Mouse (Mus musculus): Measurements from ENCODE around the gene Ldlrap1. TPM values are rescaled to one million over a fixed set of nuclear protein-coding genes. Genes with fewer than 3 reads are reported as not detected.

The Ldlrap1 gene
- 21.8 and 22.4 TPM in 2 replicates for polyA plus RNA-seq (2015; fragmentation: Nextera tagmentation; extraction: Ambion mirVana)

DNA sequence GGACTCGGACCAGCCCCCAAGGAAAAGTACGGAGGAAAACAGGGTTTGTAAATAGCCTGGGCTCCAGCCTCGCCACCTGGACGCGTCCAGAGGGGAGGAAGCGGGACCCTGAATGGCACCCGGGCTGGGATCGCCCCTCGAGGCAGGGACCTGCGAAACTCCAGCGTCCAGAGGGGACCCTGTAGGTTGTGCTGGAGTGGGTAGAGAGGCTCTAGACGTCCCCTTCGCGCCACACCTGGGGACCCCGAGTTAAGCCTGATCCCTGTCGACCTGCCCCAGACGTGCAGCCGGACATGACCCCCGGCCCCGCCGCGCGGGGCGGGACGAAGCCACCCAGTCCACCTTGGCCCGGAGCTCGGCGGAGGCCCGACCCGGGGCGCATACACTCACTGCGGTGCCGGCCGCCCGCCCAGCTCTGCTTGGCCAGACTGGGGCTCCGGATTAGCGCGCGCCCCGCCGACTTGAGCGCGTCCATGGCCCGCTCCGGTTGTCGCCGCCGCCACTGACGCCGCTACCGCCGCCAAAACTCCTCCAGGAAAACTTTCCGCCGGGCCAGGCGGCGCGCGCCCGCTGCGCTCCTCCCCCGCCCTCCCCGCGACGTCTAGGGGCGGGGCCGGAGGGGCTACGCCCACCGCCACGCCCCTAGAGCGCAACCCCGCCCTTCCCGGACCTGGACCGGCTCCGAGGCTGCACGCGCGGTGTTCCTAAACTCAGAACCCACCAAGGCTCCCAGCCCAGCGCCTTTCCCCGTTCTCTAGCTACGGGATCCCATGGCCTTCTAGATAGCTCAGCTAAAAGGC is at the start of gene Ldlrap1:
Gene Ldlrap1, minus strand, starts transcription at position 599 of the 800 bp plus-strand sequence.
- ATAC-seq (ENCODE audit: insufficient read depth): peak; percentile 77
- under 1% methylated on average over 80 of the region's 80 CpGs for WGBS (ENCODE audit: insufficient replicate concordance)
- Histone ChIP-seq H3K36me3 (replicated peaks) (no peaks in the 10 kb centered on the region), H3K27me3 (no peaks in the 10 kb centered on the region), H3K9me3 (replicated peaks) (no peaks in the 10 kb centered on the region), H3K4me3 (replicated peaks) (peak within 1 kb of the TSS; percentile 88), H3K4me1 (replicated peaks) (peaks cover 75% of the 10 kb centered on the region), H3K27ac (replicated peaks) (peak within 1 kb of the TSS; percentile 92), H3K9ac (peak within 1 kb of the TSS; percentile 96), H3K4me2 (peak within 1 kb of the TSS; percentile 96)

DNA sequence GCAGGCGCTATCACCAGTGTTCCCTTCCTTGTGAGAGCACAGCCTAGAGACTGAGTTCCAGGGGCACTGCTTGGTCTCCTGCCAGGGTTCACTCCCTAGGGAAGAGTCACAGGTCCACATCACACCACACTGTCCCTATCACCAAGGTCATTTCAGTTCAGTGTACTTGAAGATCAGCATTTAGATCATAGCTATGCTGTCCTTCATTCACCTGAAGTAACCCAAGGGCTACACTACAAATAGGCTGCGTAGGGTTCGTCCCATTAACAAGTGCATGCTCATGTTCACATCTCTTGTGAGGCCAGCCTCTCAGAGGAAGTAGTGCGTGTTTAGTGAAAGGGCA is 46.4 kb upstream of the Ldlrap1 start:
- H3K27me3 ChIP-seq: no peaks in the 10 kb centered on the region
- H3K36me3 ChIP-seq (replicated peaks): peaks cover 77% of the 10 kb centered on the region
- H3K4me2 ChIP-seq: no peak overlapping the region
- 96% methylated on average over 4 of the region's 4 CpGs for WGBS (ENCODE audit: insufficient replicate concordance)
- H3K9me3 ChIP-seq (replicated peaks): no peaks in the 10 kb centered on the region
- H3K27ac ChIP-seq (replicated peaks): peak overlapping the region; percentile 8; the same call in 1 of the 2 replicates
- ATAC-seq (ENCODE audit: insufficient read depth): peak; percentile 37; the same call in 1 of the 2 replicates
- no peak overlapping the region for H3K4me3 ChIP-seq (replicated peaks)
- H3K4me1 ChIP-seq (replicated peaks): peaks cover 15% of the 10 kb centered on the region; the same call in 1 of the 2 replicates
- H3K9ac ChIP-seq: no peak overlapping the region

GRCm38 (mm10) chr4:134813406-134814228 is 45.8 kb upstream of the Ldlrap1 start:
- H3K4me2 ChIP-seq: no peak overlapping the region
- peaks cover 77% of the 10 kb centered on the region for H3K36me3 ChIP-seq (replicated peaks)
- 0 out of 2 replicates have a peak, but pooled peaks have one; percentile 22 for ATAC-seq (ENCODE audit: insufficient read depth)
- WGBS (ENCODE audit: insufficient replicate concordance): 89% methylated on average over 17 of the region's 17 CpGs
- H3K4me3 ChIP-seq (replicated peaks): no peak overlapping the region
- H3K9ac ChIP-seq: no peak overlapping the region
- peak overlapping the region; percentile 8; the same call in 1 of the 2 replicates for H3K27ac ChIP-seq (replicated peaks)
- H3K9me3 ChIP-seq (replicated peaks): no peaks in the 10 kb centered on the region
- H3K4me1 ChIP-seq (replicated peaks): peaks cover 15% of the 10 kb centered on the region; the same call in 1 of the 2 replicates
- no peaks in the 10 kb centered on the region for H3K27me3 ChIP-seq

DNA sequence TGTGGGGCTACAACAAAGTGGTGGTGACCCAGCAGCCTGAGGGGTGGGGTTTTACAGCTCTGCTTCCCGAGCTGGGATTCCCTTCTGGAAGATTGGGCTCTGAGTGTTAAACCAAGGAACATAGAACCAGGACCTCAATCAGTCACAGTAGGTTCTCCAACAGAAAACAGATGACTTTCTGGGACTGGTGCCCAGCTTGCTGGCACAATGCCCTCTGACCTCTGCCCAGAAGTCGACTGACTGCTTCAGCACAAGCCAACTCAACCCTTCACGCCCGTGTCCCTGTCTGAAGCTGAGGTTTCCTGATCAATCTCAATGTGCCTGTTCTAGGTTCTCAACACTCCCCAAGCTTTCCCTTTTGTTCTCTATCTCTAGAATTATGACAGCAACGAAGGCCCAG is 36.9 kb upstream of the Ldlrap1 start:
- 78% methylated on average over 5 of the region's 5 CpGs for WGBS (ENCODE audit: insufficient replicate concordance)
- H3K4me1 ChIP-seq (replicated peaks): no peaks in the 10 kb centered on the region
- H3K27me3 ChIP-seq: no peaks in the 10 kb centered on the region
- ATAC-seq (ENCODE audit: insufficient read depth): no peak
- no peak overlapping the region for H3K9ac ChIP-seq
- H3K4me2 ChIP-seq: no peak overlapping the region
- H3K4me3 ChIP-seq (replicated peaks): no peak overlapping the region
- H3K27ac ChIP-seq (replicated peaks): no peak overlapping the region
- no peaks in the 10 kb centered on the region for H3K9me3 ChIP-seq (replicated peaks)
- H3K36me3 ChIP-seq (replicated peaks): peaks cover 89% of the 10 kb centered on the region

DNA sequence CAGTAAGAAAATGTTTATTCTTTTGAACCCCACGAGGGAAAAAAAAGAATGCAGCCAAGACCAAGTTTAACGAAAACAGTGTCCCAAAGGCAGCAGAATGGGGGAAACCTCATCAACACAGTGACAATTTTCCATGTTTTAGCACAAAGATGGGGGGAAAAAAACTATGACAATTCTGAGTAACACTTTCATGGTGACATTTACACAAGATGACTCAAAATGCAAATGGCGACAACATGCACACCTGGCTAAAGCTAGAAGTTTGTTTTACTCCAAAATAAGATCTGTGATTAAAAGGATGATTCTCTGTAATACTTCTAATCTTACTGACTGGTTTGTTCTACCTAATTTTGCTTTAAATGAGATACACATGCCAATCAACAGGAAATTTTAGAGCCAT is 34.9 kb upstream of the Ldlrap1 start:
- peaks cover 9% of the 10 kb centered on the region; the same call in 1 of the 2 replicates for H3K4me1 ChIP-seq (replicated peaks)
- no peak overlapping the region for H3K27ac ChIP-seq (replicated peaks)
- ATAC-seq (ENCODE audit: insufficient read depth): no peak
- H3K27me3 ChIP-seq: no peaks in the 10 kb centered on the region
- no peak overlapping the region for H3K4me3 ChIP-seq (replicated peaks)
- H3K4me2 ChIP-seq: no peak overlapping the region
- peaks cover 69% of the 10 kb centered on the region for H3K36me3 ChIP-seq (replicated peaks)
- H3K9me3 ChIP-seq (replicated peaks): no peaks in the 10 kb centered on the region
- H3K9ac ChIP-seq: no peak overlapping the region
- 82% methylated on average over 3 of the region's 3 CpGs for WGBS (ENCODE audit: insufficient replicate concordance)

DNA sequence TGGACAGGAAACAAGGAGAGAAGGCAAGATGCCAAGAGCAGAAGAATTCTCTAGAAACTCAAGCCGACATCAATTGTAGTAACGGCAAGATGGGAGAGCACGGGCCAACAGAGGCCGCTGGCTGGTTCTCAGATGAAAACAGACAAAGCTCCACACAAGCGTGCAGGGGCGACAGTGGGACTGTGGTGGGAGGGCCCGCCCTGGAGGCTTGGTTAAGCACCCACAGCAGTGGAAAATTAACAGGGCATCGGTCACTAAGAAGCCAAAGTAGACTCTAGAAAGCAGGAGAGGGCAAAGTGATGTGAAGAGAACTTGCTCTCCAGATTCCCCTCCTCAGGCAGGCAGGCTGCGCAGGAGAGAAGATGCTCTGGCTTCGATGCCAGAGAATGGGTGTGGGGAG is 34.3 kb upstream of the Ldlrap1 start:
- Histone ChIP-seq H3K27me3 (no peaks in the 10 kb centered on the region), H3K4me3 (replicated peaks) (no peak overlapping the region), H3K4me1 (replicated peaks) (peaks cover 13% of the 10 kb centered on the region), H3K36me3 (replicated peaks) (peaks cover 63% of the 10 kb centered on the region), H3K4me2 (no peak overlapping the region), H3K9ac (no peak overlapping the region), H3K27ac (replicated peaks) (no peak overlapping the region), H3K9me3 (replicated peaks) (no peaks in the 10 kb centered on the region)
- WGBS (ENCODE audit: insufficient replicate concordance): 86% methylated on average over 10 of the region's 10 CpGs
- ATAC-seq (ENCODE audit: insufficient read depth): no peak

DNA sequence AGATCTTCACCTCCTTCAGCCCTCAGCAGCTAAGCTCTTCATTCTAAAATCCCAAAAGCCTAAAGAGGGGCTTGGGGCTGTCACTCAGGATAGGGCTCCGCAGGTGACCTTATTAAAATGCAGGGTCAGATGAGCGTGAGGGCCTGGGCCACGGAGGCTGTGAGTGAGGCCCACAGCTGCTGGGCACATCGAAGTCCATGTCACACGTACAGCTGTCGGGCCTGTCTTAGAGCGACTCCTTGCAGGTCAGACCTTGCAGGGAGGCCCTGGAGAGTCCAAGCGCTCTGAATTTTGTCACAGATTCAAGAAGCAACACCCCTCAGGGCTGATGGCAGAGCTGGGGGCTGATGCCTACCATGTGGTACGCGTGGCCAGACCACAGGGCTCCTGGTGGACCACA is 32.9 kb upstream of the Ldlrap1 start:
- Histone ChIP-seq H3K27ac (replicated peaks) (no peak overlapping the region), H3K9me3 (replicated peaks) (no peaks in the 10 kb centered on the region), H3K4me2 (no peak overlapping the region), H3K27me3 (no peaks in the 10 kb centered on the region), H3K9ac (no peak overlapping the region), H3K36me3 (replicated peaks) (peaks cover 48% of the 10 kb centered on the region), H3K4me1 (replicated peaks) (peaks cover 27% of the 10 kb centered on the region), H3K4me3 (replicated peaks) (no peak overlapping the region)
- 84% methylated on average over 10 of the region's 10 CpGs for whole genome bisulfite sequencing (ENCODE audit: insufficient replicate concordance)
- no peak for ATAC-seq (ENCODE audit: insufficient read depth)

DNA sequence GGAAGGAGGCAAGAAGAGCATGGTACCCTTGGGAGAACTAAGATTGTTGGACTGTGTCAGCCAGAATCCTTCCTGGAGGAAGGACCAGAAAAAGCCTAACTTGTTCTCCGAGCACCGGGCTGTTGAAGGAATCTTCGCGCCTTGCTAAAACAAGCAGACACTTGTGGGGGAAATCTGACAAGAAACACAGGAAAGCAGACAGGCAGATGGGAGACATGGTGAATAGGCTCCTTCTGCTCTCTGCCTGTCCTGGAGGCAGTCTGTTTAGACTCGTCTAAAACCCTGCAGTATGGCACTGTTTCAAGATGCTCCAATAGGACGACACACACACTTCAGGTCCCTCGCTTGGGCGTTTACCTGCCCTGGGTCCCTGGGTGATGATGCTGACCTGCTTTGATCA is 32.3 kb upstream of the Ldlrap1 start:
- H3K9me3 ChIP-seq (replicated peaks): no peaks in the 10 kb centered on the region
- no peak overlapping the region for H3K4me3 ChIP-seq (replicated peaks)
- WGBS (ENCODE audit: insufficient replicate concordance): 71% methylated on average over 8 of the region's 8 CpGs
- H3K4me1 ChIP-seq (replicated peaks): peaks cover 27% of the 10 kb centered on the region
- H3K27me3 ChIP-seq: no peaks in the 10 kb centered on the region
- no peak overlapping the region for H3K9ac ChIP-seq
- H3K36me3 ChIP-seq (replicated peaks): peaks cover 42% of the 10 kb centered on the region
- H3K4me2 ChIP-seq: no peak overlapping the region
- no peak overlapping the region for H3K27ac ChIP-seq (replicated peaks)
- ATAC-seq (ENCODE audit: insufficient read depth): no peak

DNA sequence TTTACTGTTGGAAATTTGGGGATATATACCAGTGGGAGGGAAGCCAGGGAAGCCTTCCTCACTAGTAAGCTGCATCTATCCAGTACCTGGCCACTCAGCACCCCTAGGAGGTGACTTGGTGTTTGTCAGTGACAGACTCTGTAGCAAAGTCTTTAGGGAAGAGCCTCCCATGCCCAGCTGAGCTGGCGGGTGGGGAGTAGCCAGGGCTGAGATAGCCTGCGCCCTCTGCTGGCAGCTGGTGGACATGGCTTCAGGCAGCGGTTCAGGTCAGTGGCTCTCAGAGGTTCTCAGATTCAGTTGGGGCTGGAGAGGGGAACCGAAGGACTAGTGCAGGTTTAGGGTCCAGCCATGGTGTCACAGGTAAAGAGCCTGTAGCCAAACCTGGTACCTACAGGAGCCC is 31.4 kb upstream of the Ldlrap1 start:
- no peak overlapping the region for H3K4me3 ChIP-seq (replicated peaks)
- no peak overlapping the region for H3K4me2 ChIP-seq
- ATAC-seq (ENCODE audit: insufficient read depth): no peak
- H3K4me1 ChIP-seq (replicated peaks): peaks cover 27% of the 10 kb centered on the region
- WGBS (ENCODE audit: insufficient replicate concordance): 2% methylated on average over 4 of the region's 4 CpGs
- H3K27me3 ChIP-seq: no peaks in the 10 kb centered on the region
- H3K9ac ChIP-seq: no peak overlapping the region
- H3K27ac ChIP-seq (replicated peaks): no peak overlapping the region
- H3K9me3 ChIP-seq (replicated peaks): no peaks in the 10 kb centered on the region
- H3K36me3 ChIP-seq (replicated peaks): peaks cover 34% of the 10 kb centered on the region

DNA sequence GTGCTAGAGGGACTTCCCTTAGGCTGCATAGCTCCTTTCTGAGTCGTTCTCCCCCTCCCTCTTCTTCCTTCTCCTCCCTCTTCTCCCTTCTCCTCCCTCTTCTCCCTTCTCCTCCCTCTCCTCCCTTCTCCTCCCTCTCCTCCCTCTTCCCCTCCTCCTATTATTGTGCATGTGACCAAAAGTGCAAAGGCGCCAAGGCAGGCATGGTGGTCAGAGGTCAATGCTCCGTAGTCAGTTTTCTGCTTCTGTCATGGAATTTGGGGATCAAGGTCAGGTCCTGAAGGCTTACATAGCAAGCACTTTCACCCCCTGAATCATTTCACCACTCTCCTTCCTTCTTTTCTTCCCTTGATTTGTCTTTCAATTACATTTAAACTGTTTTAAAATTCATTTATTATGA is 31.0 kb upstream of the Ldlrap1 start:
- WGBS (ENCODE audit: insufficient replicate concordance): 54% methylated on average over 3 of the region's 3 CpGs
- H3K9ac ChIP-seq: no peak overlapping the region
- no peak for ATAC-seq (ENCODE audit: insufficient read depth)
- H3K9me3 ChIP-seq (replicated peaks): no peaks in the 10 kb centered on the region
- peaks cover 27% of the 10 kb centered on the region for H3K4me1 ChIP-seq (replicated peaks)
- H3K4me3 ChIP-seq (replicated peaks): no peak overlapping the region
- H3K36me3 ChIP-seq (replicated peaks): peaks cover 30% of the 10 kb centered on the region
- no peaks in the 10 kb centered on the region for H3K27me3 ChIP-seq
- H3K27ac ChIP-seq (replicated peaks): no peak overlapping the region
- H3K4me2 ChIP-seq: no peak overlapping the region

- 58% methylated on average over 6 of the region's 6 CpGs for WGBS (ENCODE audit: insufficient replicate concordance)
- no peak for ATAC-seq (ENCODE audit: insufficient read depth)
- H3K27ac ChIP-seq (replicated peaks): no peak overlapping the region
These were observed 29.8 kb upstream of the Ldlrap1 start for GRCm38 (mm10) chr4:134797621-134798020.

More at GRCm38 (mm10) chr4:134797621-134798020, 29.8 kb upstream of the Ldlrap1 start:
- peaks cover 27% of the 10 kb centered on the region for H3K4me1 ChIP-seq (replicated peaks)
- H3K36me3 ChIP-seq (replicated peaks): peaks cover 17% of the 10 kb centered on the region
- no peak overlapping the region for H3K4me3 ChIP-seq (replicated peaks)
- H3K4me2 ChIP-seq: no peak overlapping the region
- no peaks in the 10 kb centered on the region for H3K27me3 ChIP-seq
- H3K9ac ChIP-seq: no peak overlapping the region
- H3K9me3 ChIP-seq (replicated peaks): no peaks in the 10 kb centered on the region

Measured in liver, embryonic 15.5 days (tissue).